Comparison of ENCODE assay signal across 10 mouse cellular contexts in the genomic region with DNA sequence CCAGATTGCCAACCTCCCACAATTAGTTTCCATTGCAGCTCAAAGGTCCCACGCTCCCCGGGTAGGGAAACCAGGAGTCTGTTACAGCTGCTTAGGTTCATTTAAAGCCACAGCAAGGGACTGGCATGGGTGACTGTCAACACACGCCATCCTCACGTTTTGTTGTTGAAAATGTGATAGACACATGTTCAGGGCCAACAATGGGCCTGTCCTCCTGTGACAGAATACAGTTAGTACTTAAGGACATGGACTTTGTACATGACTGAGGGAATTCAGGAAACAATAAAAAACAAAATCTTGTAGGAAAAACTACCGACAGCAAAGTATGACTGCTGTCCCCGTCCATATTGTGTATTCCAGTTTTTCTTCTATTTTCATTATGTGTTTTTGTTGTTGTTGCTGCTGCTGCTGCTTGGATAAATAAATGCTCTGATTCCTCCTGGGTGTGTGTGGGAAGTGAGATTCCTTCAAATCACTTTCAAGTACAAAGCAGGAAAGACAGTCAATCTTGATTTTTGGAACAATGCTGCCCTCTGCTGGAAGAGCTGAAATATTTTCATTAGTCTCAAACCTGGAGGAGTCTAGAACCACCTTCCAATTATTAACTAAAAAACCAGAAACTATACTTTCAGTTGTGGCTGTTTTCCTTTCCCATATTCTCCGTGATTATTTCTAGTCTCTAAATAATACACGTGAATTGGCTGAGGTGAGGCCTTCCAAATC. TPM values are rescaled to one million over a fixed set of nuclear protein-coding genes. Genes with fewer than 3 reads are reported as not detected.
DNase-seq lines count a peak whose midpoint lies in the region; ATAC-seq lines count a peak whose summit lies in the region.
"Had no signal": no experiment of that assay in that cellular context is flagged by ENCODE, and none has a peak within 500 bp of the region (broad histone marks: within the 10 kb centered on the region; RNA-seq: fewer than 3 reads in every experiment).

No protein-coding gene starts in this region.

- peaks cover 4% of the 10 kb centered on the region for H3K4me1 ChIP-seq in midbrain, embryonic 13.5 days (replicated peaks)

- no peaks in the 10 kb centered on the region for H3K9me3 ChIP-seq in midbrain, embryonic 13.5 days
- H3K9me3 ChIP-seq: embryonic facial prominence, embryonic 15.5 days; megakaryocyte, embryonic 14.5 days had no signal

- DNase-seq in left cerebral cortex, adult 18-20 months (ENCODE audit: low spot score in 2 of 2), result peak; percentile 41 to 69
- no peak for DNase-seq in left cerebral cortex, adult 8-10 months (ENCODE audit: low spot score in 2 of 2)
- peak; percentile 72 for DNase-seq in ZHBTc4 (ENCODE audit: low read depth, low spot score)
- DNase-seq in embryo, embryonic 11.5 days (ENCODE audit: low read depth, low spot score), result peak; percentile 55
- DNase-seq in layer of hippocampus, postnatal 10 days (ENCODE audit: low spot score in 2 of 2), result peak; percentile 72 to 74
- peak; percentile 16 for DNase-seq in testis, postnatal 14 days (ENCODE audit: low spot score)

- no peaks in the 10 kb centered on the region for H3K36me3 ChIP-seq in midbrain, embryonic 13.5 days
- H3K36me3 ChIP-seq: embryonic facial prominence, embryonic 15.5 days had no signal

- H3K4me3 ChIP-seq in midbrain, embryonic 13.5 days (replicated peaks), result no peak overlapping the region
- H3K4me3 ChIP-seq: embryonic facial prominence, embryonic 15.5 days; megakaryocyte, embryonic 14.5 days had no signal

- peak; percentile 50 to 62; a peak in 2 of 4 replicates for ATAC-seq in hematopoietic stem cell, adult 5-6 weeks (replicated peaks in 1 of 2; ENCODE audit: insufficient read depth in 1 of 2, low FRiP score in 2 of 2, low TSS enrichment in 1 of 2, low read depth in 1 of 2, poor library complexity in 2 of 2, severe bottlenecking in 2 of 2)
- ATAC-seq in midbrain, embryonic 13.5 days, result peak; percentile 44; the same call in 1 of the 2 replicates

- no peak overlapping the region for H3K9ac ChIP-seq in midbrain, embryonic 13.5 days (replicated peaks)
- H3K9ac ChIP-seq: embryonic facial prominence, embryonic 15.5 days had no signal

- H3K27ac ChIP-seq in midbrain, embryonic 13.5 days, result no peak overlapping the region
- H3K27ac ChIP-seq: embryonic facial prominence, embryonic 15.5 days had no signal

- no peak overlapping the region for H3K4me2 ChIP-seq in midbrain, embryonic 13.5 days (replicated peaks)
- H3K4me2 ChIP-seq: embryonic facial prominence, embryonic 15.5 days had no signal

- H3K27me3 ChIP-seq in midbrain, embryonic 13.5 days, result no peaks in the 10 kb centered on the region
- H3K27me3 ChIP-seq: embryonic facial prominence, embryonic 15.5 days; megakaryocyte, embryonic 14.5 days had no signal

- WGBS in midbrain, embryonic 13.5 days, result 67% methylated on average over 8 of the region's 8 CpGs

RNA-seq across cellular contexts. Expression of a gene that starts 5.6 kb away (rescaled TPM):
- 10 to 100 TPM; 24.0 to 25.2 TPM for total RNA-seq in left cerebral cortex, adult 18-20 months (2021)
- total RNA-seq in left cerebral cortex, adult 8-10 months (2022), result 10 to 100 TPM; 18.7 to 25.3 (median 22.8) TPM
- 47.8 and 51.1 TPM in 2 replicates for total RNA-seq in hematopoietic stem cell, adult 5-6 weeks (2017)
- 10 to 100 TPM; 25.9 to 26.4 TPM for total RNA-seq in layer of hippocampus, postnatal 10 days (2021)
- polyA plus RNA-seq in midbrain, embryonic 13.5 days (2015; fragmentation: Nextera tagmentation; extraction: Ambion mirVana), result 75.4 and 81.5 TPM in 2 replicates

RNA-seq across cellular contexts. Expression of a gene that starts 5.7 kb away (rescaled TPM):
- 10 to 100 TPM; 15.2 to 16.0 TPM for total RNA-seq in left cerebral cortex, adult 18-20 months (2021)
- total RNA-seq in left cerebral cortex, adult 8-10 months (2022), result 10 to 100 TPM; 15.3 to 18.6 (median 16.3) TPM
- total RNA-seq in hematopoietic stem cell, adult 5-6 weeks (2017), result 10.0 and 13.7 TPM in 2 replicates
- total RNA-seq in layer of hippocampus, postnatal 10 days (2021), result 10 to 100 TPM; 28.0 to 30.0 TPM
- 29.1 and 30.0 TPM in 2 replicates for polyA plus RNA-seq in midbrain, embryonic 13.5 days (2015; fragmentation: Nextera tagmentation; extraction: Ambion mirVana)

Comparison
In these comparisons a context has a peak if more than half of its experiments do, and no peak if none do; other contexts are left out.
1. DNase-seq: peak in left cerebral cortex, adult 18-20 months (2 of 2), ZHBTc4 (single experiment), embryo, embryonic 11.5 days (single experiment), layer of hippocampus, postnatal 10 days (2 of 2) and testis, postnatal 14 days (single experiment); none in left cerebral cortex, adult 8-10 months (0 of 2).